Mouse (Mus musculus): ENCODE data around the gene Rrp7a.

Gene Rrp7a

DNA sequence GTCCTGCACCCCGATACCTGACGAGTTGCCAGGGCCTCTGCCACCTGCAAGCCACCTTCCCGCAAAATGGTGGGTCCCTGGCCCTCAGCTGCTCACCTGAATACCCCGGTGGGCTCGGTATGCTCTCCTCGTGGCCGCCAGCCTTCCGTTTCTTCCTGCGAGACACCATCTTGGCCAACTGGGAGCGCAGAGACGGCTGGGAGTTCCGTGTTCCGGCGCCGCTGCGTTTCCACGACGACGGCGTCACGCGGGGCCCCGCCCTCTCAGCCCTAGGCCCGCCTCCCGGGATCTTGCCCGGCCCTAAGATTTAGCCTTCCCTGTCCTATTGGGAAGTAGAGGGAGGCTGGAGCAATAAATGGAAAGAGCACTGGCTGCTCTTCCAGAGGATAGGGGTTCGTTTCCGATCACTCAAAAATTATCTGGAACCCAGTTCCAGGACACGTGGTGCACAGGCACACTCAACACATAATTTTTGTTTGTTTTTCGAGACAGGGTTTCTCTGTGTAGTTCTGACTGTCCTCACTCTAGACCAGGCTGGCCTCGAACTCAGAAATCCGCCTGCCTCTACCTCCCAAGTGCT is at the start of gene Rrp7a:
Gene Rrp7a (minus strand): TSS at position 236 of the 580 bp plus-strand sequence.
- DNase-seq (ENCODE audit: low read depth, low spot score) = peak; percentile 75

DNA sequence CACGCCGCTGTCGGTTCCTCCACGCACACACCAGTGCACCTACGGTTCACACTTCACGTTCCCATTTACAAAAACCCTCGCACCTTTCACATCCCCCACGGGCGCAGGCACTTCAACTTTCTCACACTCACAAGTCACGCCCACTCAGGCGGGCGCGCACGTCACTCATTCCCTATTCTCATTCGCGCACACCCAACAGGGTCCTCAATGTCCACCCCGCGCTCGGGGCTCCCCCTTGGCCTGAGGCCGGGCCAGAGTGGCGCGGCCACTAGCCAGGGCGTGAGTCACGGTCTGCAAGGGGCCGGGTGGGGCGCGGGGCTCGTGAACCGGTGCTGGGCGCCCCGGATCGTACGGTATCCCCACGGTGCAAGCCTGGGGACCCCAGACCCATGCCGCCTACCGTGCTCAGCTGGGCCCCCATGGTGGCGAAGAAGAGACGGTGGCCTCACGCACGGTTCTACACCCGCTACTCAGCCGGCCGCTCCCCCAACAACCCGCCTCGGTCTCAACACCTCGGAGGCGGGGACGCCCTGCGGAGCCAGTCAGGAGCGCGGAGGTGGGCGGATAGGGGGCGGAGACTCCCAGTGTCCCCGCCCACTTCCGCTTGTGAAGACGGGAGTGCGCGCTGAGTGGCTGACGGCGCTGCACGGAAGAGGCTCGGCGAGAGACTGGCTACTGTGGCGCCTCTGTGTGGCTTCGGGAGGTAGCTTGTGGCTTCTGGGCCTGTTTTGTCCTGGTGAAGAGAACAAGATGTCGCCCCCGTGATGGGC is 49.3 kb upstream of the Rrp7a start:
- peak; percentile 97 for DNase-seq (ENCODE audit: low read depth, low spot score)

DNA sequence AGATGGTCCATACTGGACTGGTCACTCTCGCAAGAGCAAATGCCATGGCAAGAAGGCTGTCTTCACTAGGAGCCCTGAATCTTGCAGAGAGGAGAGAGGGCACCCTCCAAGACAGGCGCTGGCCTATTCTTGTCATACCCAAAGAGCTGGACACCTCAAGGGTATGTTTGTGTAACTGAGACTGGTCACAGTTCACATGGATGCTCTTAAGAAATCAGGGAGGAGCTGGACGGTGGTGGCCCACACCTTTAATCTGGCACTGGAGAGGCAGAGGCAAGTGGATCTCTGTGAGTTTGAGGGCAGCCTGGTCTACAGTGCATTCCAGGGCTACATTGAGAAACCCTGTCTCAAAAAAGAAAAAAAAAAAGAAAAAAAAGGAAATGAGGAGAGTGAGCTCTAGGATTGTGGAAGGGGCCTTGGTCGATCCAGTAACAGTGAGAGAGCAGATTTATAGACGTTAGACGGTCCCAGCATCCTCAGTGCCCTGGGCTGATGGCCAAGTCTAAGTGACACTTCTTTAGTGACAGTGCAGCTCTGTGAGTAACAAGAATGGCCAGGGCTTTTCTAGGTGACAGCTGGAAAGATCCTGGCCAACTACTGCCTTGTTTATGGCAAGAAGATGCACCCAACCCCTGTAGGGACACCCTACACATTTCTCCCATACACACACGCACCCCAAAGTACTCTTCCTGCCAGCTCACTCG is 48.5 kb upstream of the Rrp7a start:
- no peak for DNase-seq (ENCODE audit: low read depth, low spot score)

DNA sequence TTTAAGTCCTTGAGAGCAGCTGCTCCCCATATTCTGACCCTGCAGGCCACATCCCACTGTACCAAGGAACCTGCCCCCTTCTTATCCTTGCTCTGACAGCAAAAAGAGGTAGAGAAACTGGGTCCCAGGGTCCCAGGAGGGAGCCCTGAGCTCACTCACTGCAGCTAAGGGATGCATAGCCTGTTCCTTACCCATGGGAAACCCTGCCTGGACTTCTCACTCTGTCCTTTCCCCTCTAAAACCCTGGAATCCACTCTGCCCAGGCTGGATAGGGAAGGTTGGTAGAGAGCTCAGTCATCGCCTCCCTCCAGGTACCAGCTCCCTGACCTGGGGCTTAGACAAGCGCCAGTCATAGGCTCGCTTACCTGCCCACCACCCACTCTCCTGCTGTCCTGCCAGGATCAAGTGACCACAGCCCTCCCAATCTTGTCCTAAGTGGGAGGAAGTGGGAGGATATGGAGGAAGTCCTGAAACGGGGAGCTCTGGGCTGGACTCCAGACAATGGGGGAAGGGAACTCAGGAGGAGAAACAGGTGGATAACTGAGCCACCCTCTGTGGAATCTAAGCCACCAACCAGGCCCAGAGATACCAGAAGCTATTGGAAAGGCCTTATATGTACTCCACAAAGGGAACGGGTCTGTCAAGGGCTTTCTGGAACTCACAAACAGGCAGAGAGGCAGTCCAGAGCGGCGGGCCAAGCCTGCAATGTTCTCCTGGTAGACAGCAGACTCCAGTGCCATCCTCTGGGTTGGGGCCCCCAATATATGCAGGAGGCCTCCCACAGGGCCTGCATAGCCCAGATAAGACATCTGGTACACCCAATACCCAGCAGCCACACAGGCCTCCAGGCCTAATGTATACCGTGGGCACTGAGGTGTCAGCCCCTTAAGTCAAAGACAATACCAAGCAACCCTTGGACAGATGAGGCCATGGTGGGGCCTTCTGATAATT is 47.4 kb upstream of the Rrp7a start:
- DNase-seq (ENCODE audit: low read depth, low spot score) = no peak

DNA sequence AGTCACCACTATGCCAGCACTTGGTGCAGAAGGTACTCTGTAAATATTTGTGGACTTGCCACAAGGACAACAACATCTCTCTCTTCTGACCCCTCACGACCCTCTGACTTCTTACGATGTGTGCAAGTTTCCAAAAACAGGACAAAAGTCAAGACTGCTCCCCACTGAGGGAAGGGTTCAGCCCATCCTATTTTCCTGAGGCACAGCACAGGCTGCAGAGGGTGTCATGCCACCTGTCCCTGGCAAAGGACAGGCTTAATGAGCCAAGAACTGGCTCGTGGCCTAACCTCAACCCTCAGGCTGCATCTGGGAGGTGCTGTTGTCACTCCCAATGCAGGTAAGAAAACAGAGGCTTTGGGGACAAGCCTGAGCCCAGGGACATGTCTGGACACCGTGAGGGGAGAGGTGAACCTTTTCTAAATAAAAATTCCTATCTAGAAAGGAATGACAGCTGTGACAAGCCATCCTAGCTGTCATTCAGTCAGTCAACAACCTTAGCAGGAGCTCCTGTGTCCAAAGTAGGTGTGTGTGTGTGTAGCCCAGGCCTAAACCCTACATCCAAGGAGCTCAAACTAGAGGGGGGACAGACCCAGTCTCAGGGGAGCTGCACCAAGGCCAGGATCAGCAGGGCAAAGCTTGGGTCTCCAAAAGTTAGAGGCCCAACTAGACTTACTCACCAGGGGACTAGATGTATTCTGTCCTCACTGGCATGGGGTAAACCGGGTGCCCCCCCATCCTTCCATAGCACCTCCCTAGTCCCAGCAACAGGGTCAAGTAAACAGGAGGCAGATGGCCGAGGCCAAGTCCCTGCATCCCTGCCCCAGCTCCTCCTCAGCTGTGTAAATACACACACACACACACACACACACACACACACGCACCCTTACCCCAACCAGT is 46.5 kb upstream of the Rrp7a start:
- no peak for DNase-seq (ENCODE audit: low read depth, low spot score)

DNA sequence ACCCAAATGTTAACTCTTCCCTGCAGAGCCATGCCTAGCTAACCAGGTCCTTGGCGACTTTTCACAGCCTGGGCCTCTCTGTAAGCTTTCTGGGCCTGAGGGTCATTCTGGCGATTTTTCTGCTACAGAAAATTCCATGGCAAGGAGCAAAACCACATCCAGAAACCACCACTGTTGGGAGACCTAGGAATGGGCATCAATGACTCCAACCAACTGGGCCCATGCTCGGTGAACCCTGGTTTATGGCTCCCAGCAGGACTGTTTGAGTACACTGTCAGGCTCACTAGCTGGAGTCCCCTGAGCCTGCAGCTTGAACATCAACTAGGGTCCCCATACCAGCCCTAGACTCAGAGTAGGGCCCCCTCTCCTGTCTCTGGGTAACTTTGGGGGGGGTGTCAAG is 45.7 kb upstream of the Rrp7a start:
- no peak for DNase-seq (ENCODE audit: low read depth, low spot score)

DNA sequence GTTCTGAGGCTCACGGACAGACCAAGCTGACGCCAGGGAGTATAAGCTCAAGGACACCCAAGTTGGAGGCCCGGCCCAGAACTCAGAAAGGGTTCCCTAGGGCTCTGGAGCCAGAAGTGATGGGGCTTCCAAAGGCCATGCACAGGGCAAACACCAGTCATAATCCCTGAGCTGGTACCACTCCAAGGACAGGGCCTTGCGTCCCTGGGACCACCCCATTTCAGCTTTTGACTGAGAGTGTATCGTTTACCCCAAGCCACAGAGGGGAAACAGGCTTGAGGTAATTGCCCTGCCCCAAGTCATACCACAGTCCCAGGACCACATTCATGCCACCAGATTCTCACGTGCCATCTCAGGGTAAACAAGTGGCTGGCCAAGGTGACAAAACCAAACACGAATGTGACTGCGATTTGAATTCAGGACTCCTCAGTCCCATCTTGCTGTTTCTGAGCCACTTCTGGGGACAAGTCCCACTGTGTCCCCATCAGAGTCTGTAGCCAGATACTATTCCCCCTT is 45.0 kb upstream of the Rrp7a start:
- no peak for DNase-seq (ENCODE audit: low read depth, low spot score)

DNA sequence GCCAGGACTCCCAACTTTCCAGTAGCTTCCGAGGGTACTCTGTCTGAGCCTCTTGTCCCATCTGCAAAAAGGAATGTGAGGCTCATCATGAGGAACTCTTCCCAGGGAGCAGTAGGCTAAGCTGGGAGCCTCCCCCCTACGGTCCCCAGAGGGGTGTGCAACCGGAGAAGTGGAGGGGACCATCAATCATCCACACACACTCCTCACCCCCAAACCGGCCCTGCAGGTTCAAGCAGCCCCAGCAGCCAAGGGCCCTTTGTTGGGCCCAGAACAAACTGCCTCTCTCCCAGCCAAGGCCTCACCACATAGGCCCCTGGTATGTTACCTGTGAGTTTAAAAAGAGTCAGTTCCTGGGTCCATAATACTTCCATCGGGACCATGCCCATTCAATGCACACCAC is 44.5 kb upstream of the Rrp7a start:
- DNase-seq (ENCODE audit: low read depth, low spot score) = no peak

DNA sequence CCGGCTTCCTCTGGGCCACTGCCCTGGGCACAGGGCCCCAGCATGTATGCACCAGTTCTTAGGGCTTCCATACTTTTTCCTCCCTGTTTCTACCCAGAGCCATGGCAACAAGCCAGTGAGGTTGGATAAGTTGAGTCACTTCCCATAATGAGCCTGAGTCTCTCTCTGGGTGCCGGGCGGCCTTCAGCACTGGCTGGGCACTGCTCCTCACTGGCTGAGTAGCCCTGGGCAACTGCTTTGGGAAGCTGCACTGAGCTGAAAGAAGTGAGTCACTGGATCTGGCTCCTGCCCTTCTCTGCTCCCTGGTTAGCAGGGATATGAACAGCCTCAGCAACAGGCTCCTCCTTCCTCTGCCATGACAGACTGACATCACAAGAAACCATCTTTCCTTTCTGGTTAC is 44.0 kb upstream of the Rrp7a start:
- DNase-seq (ENCODE audit: low read depth, low spot score) = peak; percentile 58

DNA sequence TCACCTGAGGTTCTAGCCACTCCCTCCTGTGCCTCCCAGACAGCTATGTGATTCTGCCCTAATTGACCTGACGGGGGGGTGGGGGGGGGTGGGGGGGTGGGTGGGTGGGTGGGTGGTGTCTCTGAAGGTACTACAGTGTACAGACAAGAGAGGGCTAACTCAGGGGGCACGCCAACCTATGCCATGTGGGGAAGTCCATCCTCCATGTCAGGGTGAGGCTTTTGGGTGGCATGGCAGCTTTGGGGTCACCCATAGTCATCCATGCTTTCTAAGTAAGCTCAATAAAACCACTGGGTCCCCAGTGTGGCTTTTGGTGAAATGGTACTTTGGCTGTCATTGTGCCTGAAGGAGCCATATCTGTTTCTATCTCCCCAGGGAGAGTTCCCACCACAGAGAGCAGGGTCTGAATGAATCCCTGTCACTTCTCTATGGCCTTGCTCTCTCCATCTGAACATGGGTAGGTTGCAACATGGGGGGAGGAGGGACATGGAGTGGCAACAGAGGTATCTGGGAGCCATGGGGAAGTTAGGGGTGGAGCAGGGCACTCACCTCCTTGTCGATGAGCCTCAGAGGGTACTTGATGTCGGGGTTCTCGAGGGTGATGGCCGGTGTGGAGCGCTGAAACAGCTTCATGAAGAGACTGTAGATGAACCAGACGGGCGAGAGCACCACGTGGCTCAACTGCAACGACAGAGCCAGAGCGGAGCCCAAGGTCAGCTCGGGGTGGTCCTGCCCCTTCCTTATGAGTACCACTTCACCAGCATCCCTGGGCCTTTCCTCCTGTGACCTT is 43.1 kb upstream of the Rrp7a start:
- no peak for DNase-seq (ENCODE audit: low read depth, low spot score)

DNA sequence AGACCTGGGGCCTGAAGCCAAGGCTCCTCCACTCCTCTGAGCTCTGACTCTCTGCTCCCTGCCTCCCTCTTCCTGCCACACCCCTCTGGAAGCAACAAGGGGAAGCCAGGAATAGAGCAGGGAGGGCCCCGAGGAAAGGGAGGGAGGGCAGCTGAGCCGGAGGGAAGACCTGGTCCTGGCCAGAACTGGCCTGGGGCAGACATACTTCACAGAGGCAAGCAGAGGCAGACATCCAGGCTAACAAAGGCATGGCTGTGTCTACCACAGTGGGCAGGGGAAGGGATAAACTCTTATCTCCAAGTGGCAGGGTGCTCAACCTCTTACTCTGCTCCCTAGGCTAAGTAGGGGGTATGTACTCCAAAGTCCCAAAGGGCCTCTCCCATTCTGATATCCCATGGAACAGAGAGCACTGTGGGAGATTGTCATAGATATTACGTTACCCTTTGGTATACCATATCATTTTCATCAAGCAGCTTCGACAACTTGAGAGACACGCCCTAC is 42.4 kb upstream of the Rrp7a start:
- DNase-seq (ENCODE audit: low read depth, low spot score) = no peak

DNA sequence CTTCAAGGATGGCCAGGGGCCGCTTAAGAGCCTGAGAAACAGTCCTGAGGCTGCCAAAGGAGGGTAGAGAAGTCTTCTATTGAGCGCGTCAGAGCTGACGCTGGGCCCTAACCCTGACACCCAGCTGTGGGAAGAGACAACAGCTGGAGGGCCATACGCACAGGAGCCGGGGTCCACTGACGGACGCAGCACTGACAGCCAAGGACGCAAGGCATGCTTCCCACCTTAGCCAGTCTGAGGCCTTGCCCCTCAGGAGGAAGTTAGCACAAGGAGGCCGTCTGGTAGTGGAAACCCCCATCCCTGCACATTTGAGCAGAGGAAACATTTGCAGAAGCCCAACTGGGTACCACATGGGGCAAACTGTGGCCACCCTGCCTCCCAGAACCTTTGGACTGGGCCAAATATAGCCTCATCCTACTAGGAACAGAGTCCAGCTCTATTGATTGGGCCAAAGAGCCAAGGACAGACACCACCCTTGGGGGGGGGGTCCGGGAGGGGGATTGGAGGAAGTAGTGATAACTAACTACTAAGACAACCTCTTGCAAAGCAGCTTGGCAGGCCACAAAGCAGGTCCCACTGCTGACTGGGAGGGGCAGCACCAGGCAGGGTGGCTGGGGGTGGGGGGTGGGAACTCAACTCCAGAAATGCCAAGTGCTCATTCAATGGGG is 40.4 kb upstream of the Rrp7a start:
- no peak for DNase-seq (ENCODE audit: low read depth, low spot score)

DNA sequence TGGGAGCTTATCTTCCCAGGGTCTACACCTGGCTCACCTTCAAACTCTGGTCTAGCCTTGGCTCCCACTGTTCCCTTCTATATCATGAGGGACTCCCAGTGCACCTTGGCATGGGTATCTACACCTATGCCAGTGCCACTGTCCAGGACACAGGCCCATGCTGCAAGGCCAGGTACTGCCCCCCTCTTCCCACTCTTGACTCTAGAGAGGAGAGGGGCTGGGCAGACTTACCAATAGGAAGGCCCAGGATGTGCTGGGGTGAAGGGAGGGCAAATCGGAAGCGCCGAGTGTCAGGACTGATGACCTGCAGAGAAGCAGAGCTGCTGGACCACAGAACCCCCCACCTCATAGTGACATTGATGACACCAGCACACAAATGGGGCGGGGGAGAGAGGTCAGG is 39.4 kb upstream of the Rrp7a start:
- no peak for DNase-seq (ENCODE audit: low read depth, low spot score)

DNA sequence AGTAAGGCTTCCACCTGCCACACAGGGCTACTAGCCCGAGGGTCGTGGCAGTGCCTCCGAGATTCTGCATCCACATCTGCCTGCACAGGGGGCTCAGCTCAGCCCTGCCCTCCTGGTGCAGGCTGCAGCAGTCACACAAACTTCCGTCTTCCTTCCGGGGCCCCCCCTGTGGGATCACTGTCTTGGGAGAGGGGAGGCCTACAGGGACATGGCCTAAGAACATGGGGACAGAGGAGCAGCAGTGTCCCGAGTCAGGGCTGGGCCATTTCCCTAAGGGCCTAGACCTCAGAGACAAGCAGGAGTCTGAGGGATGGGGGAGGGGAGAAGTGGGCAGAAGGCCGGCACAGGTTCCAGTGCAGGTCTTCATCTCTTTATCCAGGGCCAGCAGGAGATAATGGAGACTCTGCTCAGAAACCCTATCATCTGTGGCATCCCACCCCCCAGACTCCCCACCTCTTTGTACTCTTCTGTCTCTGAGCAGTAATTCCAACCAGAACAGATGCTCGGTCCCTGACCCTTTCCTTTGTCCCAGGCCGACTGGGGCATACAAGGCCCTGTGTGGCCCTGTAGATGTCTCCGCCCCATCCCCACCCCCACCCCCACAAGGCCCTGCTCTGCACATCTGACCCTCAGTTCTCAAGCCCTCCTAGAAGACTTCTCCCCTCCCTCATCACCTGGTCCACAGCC is 38.6 kb upstream of the Rrp7a start:
- DNase-seq (ENCODE audit: low read depth, low spot score) = no peak

DNA sequence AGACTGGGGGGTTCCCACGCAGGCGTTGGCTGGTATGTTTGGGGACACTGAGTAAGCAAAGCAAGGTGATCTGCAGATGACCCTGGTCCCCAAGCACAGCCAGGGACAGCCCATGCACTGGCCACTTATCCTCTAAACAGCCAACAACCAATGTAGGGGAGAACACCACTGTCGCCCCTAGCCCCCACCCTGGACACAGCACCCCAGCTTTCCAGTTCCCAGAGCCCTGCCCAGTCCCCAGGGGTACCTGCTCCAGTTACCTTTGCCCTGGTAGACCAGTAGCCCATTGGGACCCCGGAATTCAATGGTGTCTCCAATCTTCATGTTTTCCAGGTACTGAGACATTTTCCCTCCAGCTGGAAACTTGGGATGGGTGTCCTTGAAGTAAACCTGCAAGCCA is 38.0 kb upstream of the Rrp7a start:
- no peak for DNase-seq (ENCODE audit: low read depth, low spot score)

DNA sequence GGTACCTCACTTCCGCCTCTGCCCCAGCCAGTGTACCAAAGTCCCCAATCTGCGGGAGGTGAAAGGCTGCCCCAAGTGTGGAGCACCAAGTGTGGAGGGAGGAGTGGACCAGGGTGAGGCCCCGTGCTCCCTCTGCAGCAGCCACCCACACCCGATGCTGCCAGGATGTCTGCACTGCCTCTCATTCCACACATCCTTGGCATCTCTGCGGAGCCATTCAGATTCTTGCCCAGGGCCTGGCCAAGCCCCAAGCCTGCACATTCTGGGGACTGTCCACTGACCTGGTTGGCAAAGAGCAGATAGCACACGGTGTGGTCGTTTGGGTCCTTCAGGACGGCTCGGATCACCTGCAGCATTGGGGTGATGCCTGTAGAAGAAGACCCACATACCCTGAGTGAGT is 37.2 kb upstream of the Rrp7a start:
- DNase-seq (ENCODE audit: low read depth, low spot score) = no peak

DNA sequence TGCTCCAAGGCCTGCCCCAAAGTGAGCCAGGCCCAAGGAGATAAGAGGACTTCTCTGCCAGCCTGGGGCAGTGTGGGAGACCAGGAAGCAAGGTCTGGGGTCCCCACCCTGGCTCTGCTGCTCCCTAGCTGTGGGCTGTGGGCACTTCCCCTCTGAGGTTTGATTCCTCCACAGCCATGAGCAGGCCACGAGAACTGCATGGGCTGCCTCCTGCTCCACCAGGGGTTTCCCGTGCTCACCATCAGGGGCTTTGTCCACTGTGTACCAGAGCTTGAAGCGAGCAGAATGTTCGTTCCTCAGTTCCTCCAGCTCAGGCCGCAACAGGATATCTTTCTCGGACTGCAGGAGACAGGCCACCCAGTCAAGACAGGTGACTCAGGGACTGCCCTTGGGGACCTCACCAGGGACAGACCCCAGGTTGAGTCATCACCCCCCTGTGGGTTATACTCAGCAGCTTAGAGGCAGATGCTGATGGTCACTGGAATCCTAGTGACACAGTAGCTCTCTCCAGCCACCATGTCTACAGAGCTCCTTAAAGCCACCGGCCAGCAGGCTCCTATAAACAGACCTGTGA is 36.1 kb upstream of the Rrp7a start:
- no peak for DNase-seq (ENCODE audit: low read depth, low spot score)

DNA sequence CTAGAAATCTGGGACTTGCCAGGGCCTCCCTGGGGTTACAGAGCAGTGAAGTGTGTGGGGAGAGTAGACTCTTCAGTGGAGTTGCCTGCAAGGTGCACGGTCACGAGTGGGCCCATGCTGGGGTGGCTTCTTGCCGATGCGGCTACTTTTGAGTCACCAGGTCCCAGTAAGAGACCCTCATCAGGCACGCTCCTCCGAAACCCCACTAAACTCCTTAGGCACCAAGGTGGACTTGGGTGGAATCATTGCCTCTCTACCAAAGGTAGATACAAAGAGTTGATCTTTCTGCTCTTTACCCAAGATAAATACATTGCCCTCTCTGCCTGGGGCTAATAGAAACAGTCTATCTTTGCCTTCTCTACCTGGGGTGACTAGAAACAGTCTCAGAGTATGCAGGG is 35.1 kb upstream of the Rrp7a start:
- DNase-seq (ENCODE audit: low read depth, low spot score) = no peak

Measured in skeletal muscle tissue, adult 2 months (tissue).